Mouse (Mus musculus): ENCODE measurements around the gene Wasf3. TPM values are rescaled to one million over a fixed set of nuclear protein-coding genes. Genes with fewer than 3 reads are reported as not detected.

The Wasf3 gene
- polyA plus RNA-seq, 1 experiment: not detected

- H3K79me2 ChIP-seq (ENCODE audit: control insufficient read depth, insufficient read depth): no peaks in the 10 kb centered on the region
- no peaks in the 10 kb centered on the region for H3K79me3 ChIP-seq (ENCODE audit: low read depth)
- H3ac ChIP-seq (ENCODE audit: control insufficient read depth, insufficient read length, low read depth): no peak overlapping the region
- no peak overlapping the region for H3K4me3 ChIP-seq (ENCODE audit: insufficient read depth, poor library complexity, severe bottlenecking)
- no peaks in the 10 kb centered on the region for H3K36me3 ChIP-seq (ENCODE audit: control insufficient read depth, insufficient read depth)
- no peaks in the 10 kb centered on the region for H3K27me3 ChIP-seq (ENCODE audit: control insufficient read depth, insufficient read depth, insufficient read length)
- no peak for TF ChIP-seq USF1 (IDR thresholded peaks at IDR 0.05; ENCODE audit: low read depth)
- no peak for TF ChIP-seq CTCF (IDR thresholded peaks at IDR 0.05; ENCODE audit: control insufficient read depth, insufficient read depth, insufficient read length)
- no peak for TF ChIP-seq MYOG (IDR thresholded peaks at IDR 0.05; ENCODE audit: control insufficient read depth, extremely low read depth, insufficient read length)
- TF ChIP-seq MYOD1 (IDR thresholded peaks at IDR 0.05; ENCODE audit: control insufficient read depth, insufficient read length, low read depth): no peak
- no peak for TF ChIP-seq CEBPB (IDR thresholded peaks at IDR 0.05; ENCODE audit: low read depth)
These were observed 50.5 kb downstream of the Wasf3 start for GRCm38 (mm10) chr5:146435316-146435715.

- Histone ChIP-seq H3K79me2 (ENCODE audit: control insufficient read depth, insufficient read depth) (no peaks in the 10 kb centered on the region), H3ac (ENCODE audit: control insufficient read depth, insufficient read length, low read depth) (no peak overlapping the region), H3K79me3 (ENCODE audit: low read depth) (no peaks in the 10 kb centered on the region), H3K36me3 (ENCODE audit: control insufficient read depth, insufficient read depth) (no peaks in the 10 kb centered on the region), H3K4me3 (ENCODE audit: insufficient read depth, poor library complexity, severe bottlenecking) (no peak overlapping the region), H3K27me3 (ENCODE audit: control insufficient read depth, insufficient read depth, insufficient read length) (no peaks in the 10 kb centered on the region)
- TF ChIP-seq FOSL1 (IDR thresholded peaks at IDR 0.05; ENCODE audit: insufficient read depth, low read length, poor library complexity, severe bottlenecking) (no peak), MAX (IDR thresholded peaks at IDR 0.05) (no peak), CEBPB (IDR thresholded peaks at IDR 0.05; ENCODE audit: low read depth) (no peak), CTCF (IDR thresholded peaks at IDR 0.05; ENCODE audit: control insufficient read depth, insufficient read depth, insufficient read length) (no peak), USF1 (IDR thresholded peaks at IDR 0.05; ENCODE audit: low read depth) (no peak), MYOG (IDR thresholded peaks at IDR 0.05; ENCODE audit: control insufficient read depth, extremely low read depth, insufficient read length) (no peak), MYOD1 (IDR thresholded peaks at IDR 0.05; ENCODE audit: control insufficient read depth, insufficient read length, low read depth) (no peak)
These were observed 52.0 kb downstream of the Wasf3 start for GRCm38 (mm10) chr5:146436796-146437195.

GRCm38 (mm10) chr5:146439152-146439781 is 54.5 kb downstream of the Wasf3 start:
- Histone ChIP-seq H3K4me3 (ENCODE audit: insufficient read depth, poor library complexity, severe bottlenecking) (no peak overlapping the region), H3K79me3 (ENCODE audit: low read depth) (no peaks in the 10 kb centered on the region), H3K79me2 (ENCODE audit: control insufficient read depth, insufficient read depth) (no peaks in the 10 kb centered on the region), H3K27me3 (ENCODE audit: control insufficient read depth, insufficient read depth, insufficient read length) (no peaks in the 10 kb centered on the region), H3K36me3 (ENCODE audit: control insufficient read depth, insufficient read depth) (no peaks in the 10 kb centered on the region), H3ac (ENCODE audit: control insufficient read depth, insufficient read length, low read depth) (no peak overlapping the region)
- TF ChIP-seq MYOD1 (IDR thresholded peaks at IDR 0.05; ENCODE audit: control insufficient read depth, insufficient read length, low read depth): no peak
- no peak for TF ChIP-seq CTCF (IDR thresholded peaks at IDR 0.05; ENCODE audit: control insufficient read depth, insufficient read depth, insufficient read length)
- no peak for TF ChIP-seq FOSL1 (IDR thresholded peaks at IDR 0.05; ENCODE audit: insufficient read depth, low read length, poor library complexity, severe bottlenecking)
- no peak for TF ChIP-seq MAX (IDR thresholded peaks at IDR 0.05)
- no peak for TF ChIP-seq USF1 (IDR thresholded peaks at IDR 0.05; ENCODE audit: low read depth)
- TF ChIP-seq MYOG (IDR thresholded peaks at IDR 0.05; ENCODE audit: control insufficient read depth, extremely low read depth, insufficient read length): no peak
- no peak for TF ChIP-seq CEBPB (IDR thresholded peaks at IDR 0.05; ENCODE audit: low read depth)

- Histone ChIP-seq H3K79me3 (ENCODE audit: low read depth) (no peaks in the 10 kb centered on the region), H3K79me2 (ENCODE audit: control insufficient read depth, insufficient read depth) (no peaks in the 10 kb centered on the region), H3K36me3 (ENCODE audit: control insufficient read depth, insufficient read depth) (no peaks in the 10 kb centered on the region), H3ac (ENCODE audit: control insufficient read depth, insufficient read length, low read depth) (no peak overlapping the region), H3K27me3 (ENCODE audit: control insufficient read depth, insufficient read depth, insufficient read length) (no peaks in the 10 kb centered on the region), H3K4me3 (ENCODE audit: insufficient read depth, poor library complexity, severe bottlenecking) (no peak overlapping the region)
- no peak for TF ChIP-seq USF1 (IDR thresholded peaks at IDR 0.05; ENCODE audit: low read depth)
- TF ChIP-seq CEBPB (IDR thresholded peaks at IDR 0.05; ENCODE audit: low read depth): no peak
- TF ChIP-seq MYOG (IDR thresholded peaks at IDR 0.05; ENCODE audit: control insufficient read depth, extremely low read depth, insufficient read length): no peak
- TF ChIP-seq MAX (IDR thresholded peaks at IDR 0.05): no peak
- TF ChIP-seq MYOD1 (IDR thresholded peaks at IDR 0.05; ENCODE audit: control insufficient read depth, insufficient read length, low read depth): no peak
- TF ChIP-seq CTCF (IDR thresholded peaks at IDR 0.05; ENCODE audit: control insufficient read depth, insufficient read depth, insufficient read length): no peak
- TF ChIP-seq FOSL1 (IDR thresholded peaks at IDR 0.05; ENCODE audit: insufficient read depth, low read length, poor library complexity, severe bottlenecking): no peak
These were observed 55.5 kb downstream of the Wasf3 start for GRCm38 (mm10) chr5:146440273-146440672.

- Histone ChIP-seq H3K4me3 (ENCODE audit: insufficient read depth, poor library complexity, severe bottlenecking) (no peak overlapping the region), H3K27me3 (ENCODE audit: control insufficient read depth, insufficient read depth, insufficient read length) (no peaks in the 10 kb centered on the region), H3K79me2 (ENCODE audit: control insufficient read depth, insufficient read depth) (no peaks in the 10 kb centered on the region), H3ac (ENCODE audit: control insufficient read depth, insufficient read length, low read depth) (no peak overlapping the region), H3K36me3 (ENCODE audit: control insufficient read depth, insufficient read depth) (no peaks in the 10 kb centered on the region), H3K79me3 (ENCODE audit: low read depth) (no peaks in the 10 kb centered on the region)
- TF ChIP-seq MYOD1 (IDR thresholded peaks at IDR 0.05; ENCODE audit: control insufficient read depth, insufficient read length, low read depth) (no peak), CEBPB (IDR thresholded peaks at IDR 0.05; ENCODE audit: low read depth) (no peak), FOSL1 (IDR thresholded peaks at IDR 0.05; ENCODE audit: insufficient read depth, low read length, poor library complexity, severe bottlenecking) (no peak), MYOG (IDR thresholded peaks at IDR 0.05; ENCODE audit: control insufficient read depth, extremely low read depth, insufficient read length) (no peak), USF1 (IDR thresholded peaks at IDR 0.05; ENCODE audit: low read depth) (no peak), CTCF (IDR thresholded peaks at IDR 0.05; ENCODE audit: control insufficient read depth, insufficient read depth, insufficient read length) (no peak), MAX (IDR thresholded peaks at IDR 0.05) (no peak)
These were observed 58.0 kb downstream of the Wasf3 start for GRCm38 (mm10) chr5:146442767-146443166.

Measured in C2C12 (cell line).